Mouse (Mus musculus): ENCODE measurements at regions not wholly inside any gene's neighbourhood (a gene's known extent, or its start where the extent isn't known, plus 50 kb on each side); places are given as distances from the start of the nearest gene placed in this dataset.

- no peak for TF ChIP-seq POLR2A (IDR thresholded peaks at IDR 0.05; ENCODE audit: low read depth, low read length)
- peak; percentile 88 for TF ChIP-seq CTCF (conservative IDR thresholded peaks at IDR 0.05; ENCODE audit: insufficient read depth, insufficient read length, low read depth, low read length)
These were observed 137.6 kb upstream of the Slc24a2 start for GRCm38 (mm10) chr4:87367732-87368412.
